Mouse (Mus musculus): Measurements from ENCODE around the gene Atp6v0b. TPM values are rescaled to one million over a fixed set of nuclear protein-coding genes. Genes with fewer than 3 reads are reported as not detected.

The Atp6v0b gene
- polyA plus RNA-seq, 1 experiment: 102 TPM

DNA sequence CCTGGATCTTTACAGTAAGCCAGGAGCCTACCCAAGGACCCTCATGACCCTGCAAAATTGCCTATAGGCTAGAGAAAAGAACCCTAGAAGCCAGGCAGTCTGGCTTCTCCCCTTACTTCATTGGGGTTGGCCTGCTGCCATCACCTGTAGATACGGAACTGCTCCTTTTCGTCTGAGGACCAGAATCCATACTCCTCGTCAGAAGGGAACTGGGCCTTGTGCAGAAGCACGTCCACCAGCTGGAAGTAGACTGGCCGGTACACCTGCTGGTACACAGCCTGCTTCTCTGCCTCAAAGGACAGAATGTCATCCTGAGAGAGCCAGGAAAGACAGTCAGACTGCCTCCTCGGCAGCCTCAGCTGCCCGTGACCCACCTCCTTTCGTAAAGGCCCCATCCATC, 17.6 kb upstream of the Atp6v0b start:
- H3K36me3 ChIP-seq (ENCODE audit: control insufficient read depth, insufficient read depth, low read length, poor library complexity, severe bottlenecking): peaks cover 9% of the 10 kb centered on the region
- H3K4me1 ChIP-seq (ENCODE audit: control insufficient read depth, insufficient read depth, low read length): no peaks in the 10 kb centered on the region
- TF ChIP-seq EP300 (IDR thresholded peaks at IDR 0.05; ENCODE audit: insufficient read depth, low read depth, low read length): no peak
- TF ChIP-seq POLR2A (IDR thresholded peaks at IDR 0.05; ENCODE audit: insufficient read depth, low read length): no peak
- no peak for TF ChIP-seq CTCF (IDR thresholded peaks at IDR 0.05; ENCODE audit: low read depth, low read length)

DNA sequence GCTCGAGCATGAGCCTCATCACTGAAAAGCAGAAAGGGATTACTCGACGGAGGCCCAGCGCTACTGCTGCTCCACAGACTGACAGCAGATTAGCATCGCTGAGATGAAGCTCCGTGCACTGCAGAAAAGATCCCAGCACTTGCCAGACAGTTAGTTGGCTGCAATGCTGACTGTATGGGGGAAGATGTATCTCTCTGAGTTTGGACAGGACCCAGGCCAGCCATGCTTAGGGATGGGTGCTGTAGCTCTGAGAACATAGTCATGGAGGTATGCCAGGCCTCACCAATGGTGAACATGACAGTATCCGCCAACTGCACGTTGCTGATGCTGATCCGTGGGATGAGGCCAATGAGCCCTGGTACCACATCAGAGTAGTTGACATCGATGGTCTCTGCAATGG, 17.0 kb upstream of the Atp6v0b start:
- Histone ChIP-seq H3K4me3 (ENCODE audit: low read depth, low read length) (no peak overlapping the region), H3K36me3 (ENCODE audit: control insufficient read depth, insufficient read depth, low read length, poor library complexity, severe bottlenecking) (peaks cover 11% of the 10 kb centered on the region), H3K4me1 (ENCODE audit: control insufficient read depth, insufficient read depth, low read length) (no peaks in the 10 kb centered on the region), H3K27ac (ENCODE audit: insufficient read depth, low read length) (no peak overlapping the region), H3K27me3 (ENCODE audit: control insufficient read depth, insufficient read depth, low read length, poor library complexity, severe bottlenecking) (no peaks in the 10 kb centered on the region), H3K9ac (ENCODE audit: low read depth, poor library complexity, severe bottlenecking) (no peak overlapping the region), H3K9me3 (replicated peaks; ENCODE audit: control insufficient read depth, insufficient read depth, low read length, poor library complexity, severe bottlenecking) (no peaks in the 10 kb centered on the region)
- TF ChIP-seq CTCF (IDR thresholded peaks at IDR 0.05; ENCODE audit: low read depth, low read length) (no peak), POLR2A (IDR thresholded peaks at IDR 0.05; ENCODE audit: insufficient read depth, low read length) (no peak), EP300 (IDR thresholded peaks at IDR 0.05; ENCODE audit: insufficient read depth, low read depth, low read length) (no peak)

More for the DNA sequence above, 17.6 kb upstream of the Atp6v0b start:
- no peaks in the 10 kb centered on the region for H3K9me3 ChIP-seq (replicated peaks; ENCODE audit: control insufficient read depth, insufficient read depth, low read length, poor library complexity, severe bottlenecking)
- H3K4me3 ChIP-seq (ENCODE audit: low read depth, low read length): no peak overlapping the region
- no peak overlapping the region for H3K27ac ChIP-seq (ENCODE audit: insufficient read depth, low read length)
- H3K9ac ChIP-seq (ENCODE audit: low read depth, poor library complexity, severe bottlenecking): no peak overlapping the region
- no peaks in the 10 kb centered on the region for H3K27me3 ChIP-seq (ENCODE audit: control insufficient read depth, insufficient read depth, low read length, poor library complexity, severe bottlenecking)

DNA sequence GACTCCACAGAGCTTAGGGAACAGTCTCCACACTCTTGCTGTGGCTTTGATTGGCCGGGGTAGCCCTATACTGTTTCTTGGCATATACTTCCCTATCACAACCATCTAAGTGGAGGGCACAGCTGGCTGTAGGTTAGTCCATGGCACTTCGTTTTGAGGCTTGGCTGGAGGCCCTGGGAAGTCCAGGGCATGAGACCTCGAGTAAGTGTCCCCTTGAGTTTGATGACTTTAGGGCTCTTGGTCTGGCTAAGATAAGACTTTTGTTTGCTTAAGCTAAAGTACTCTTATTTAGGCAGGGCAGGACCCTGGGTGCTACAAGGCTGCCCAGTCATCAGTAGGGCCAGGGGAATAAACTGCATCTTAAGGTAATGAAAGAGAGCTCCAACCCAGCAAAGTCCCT, 11.0 kb upstream of the Atp6v0b start:
- no peak overlapping the region for H3K27ac ChIP-seq (ENCODE audit: insufficient read depth, low read length)
- TF ChIP-seq POLR2A (IDR thresholded peaks at IDR 0.05; ENCODE audit: insufficient read depth, low read length): no peak
- no peak for TF ChIP-seq CTCF (IDR thresholded peaks at IDR 0.05; ENCODE audit: low read depth, low read length)
- no peak for TF ChIP-seq EP300 (IDR thresholded peaks at IDR 0.05; ENCODE audit: insufficient read depth, low read depth, low read length)
- H3K36me3 ChIP-seq (ENCODE audit: control insufficient read depth, insufficient read depth, low read length, poor library complexity, severe bottlenecking): peaks cover 11% of the 10 kb centered on the region
- no peak overlapping the region for H3K4me3 ChIP-seq (ENCODE audit: low read depth, low read length)
- H3K9me3 ChIP-seq (replicated peaks; ENCODE audit: control insufficient read depth, insufficient read depth, low read length, poor library complexity, severe bottlenecking): no peaks in the 10 kb centered on the region
- H3K27me3 ChIP-seq (ENCODE audit: control insufficient read depth, insufficient read depth, low read length, poor library complexity, severe bottlenecking): no peaks in the 10 kb centered on the region
- H3K9ac ChIP-seq (ENCODE audit: low read depth, poor library complexity, severe bottlenecking): no peak overlapping the region
- H3K4me1 ChIP-seq (ENCODE audit: control insufficient read depth, insufficient read depth, low read length): no peaks in the 10 kb centered on the region

DNA sequence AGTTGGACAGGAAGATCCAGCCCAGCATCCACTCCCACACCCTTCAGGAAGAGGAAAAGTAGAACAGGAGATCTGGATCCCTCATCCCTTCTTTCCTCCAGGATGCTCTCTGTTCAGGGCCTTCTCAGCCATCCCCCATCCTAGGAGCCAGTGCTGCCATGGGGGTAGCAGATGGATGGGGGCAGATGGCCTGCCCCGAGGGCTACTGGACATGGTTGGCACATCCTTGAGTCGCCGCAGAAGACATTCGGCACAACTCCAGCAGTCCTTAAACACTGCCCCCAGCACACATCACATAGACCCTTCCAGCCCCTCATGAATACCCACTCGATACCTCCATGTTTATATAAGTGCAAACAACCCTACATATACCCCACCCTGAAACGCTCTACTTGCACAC, 8.9 kb upstream of the Atp6v0b start:
- H3K9ac ChIP-seq (ENCODE audit: low read depth, poor library complexity, severe bottlenecking): no peak overlapping the region
- H3K4me1 ChIP-seq (ENCODE audit: control insufficient read depth, insufficient read depth, low read length): peaks cover 2% of the 10 kb centered on the region
- H3K4me3 ChIP-seq (ENCODE audit: low read depth, low read length): no peak overlapping the region
- peaks cover 3% of the 10 kb centered on the region; the same call in 1 of the 2 replicates for H3K36me3 ChIP-seq (ENCODE audit: control insufficient read depth, insufficient read depth, low read length, poor library complexity, severe bottlenecking)
- no peaks in the 10 kb centered on the region for H3K9me3 ChIP-seq (replicated peaks; ENCODE audit: control insufficient read depth, insufficient read depth, low read length, poor library complexity, severe bottlenecking)
- TF ChIP-seq CTCF (IDR thresholded peaks at IDR 0.05; ENCODE audit: low read depth, low read length) (no peak), POLR2A (IDR thresholded peaks at IDR 0.05; ENCODE audit: insufficient read depth, low read length) (no peak), EP300 (IDR thresholded peaks at IDR 0.05; ENCODE audit: insufficient read depth, low read depth, low read length) (no peak)
- H3K27me3 ChIP-seq (ENCODE audit: control insufficient read depth, insufficient read depth, low read length, poor library complexity, severe bottlenecking): no peaks in the 10 kb centered on the region
- no peak overlapping the region for H3K27ac ChIP-seq (ENCODE audit: insufficient read depth, low read length)

DNA sequence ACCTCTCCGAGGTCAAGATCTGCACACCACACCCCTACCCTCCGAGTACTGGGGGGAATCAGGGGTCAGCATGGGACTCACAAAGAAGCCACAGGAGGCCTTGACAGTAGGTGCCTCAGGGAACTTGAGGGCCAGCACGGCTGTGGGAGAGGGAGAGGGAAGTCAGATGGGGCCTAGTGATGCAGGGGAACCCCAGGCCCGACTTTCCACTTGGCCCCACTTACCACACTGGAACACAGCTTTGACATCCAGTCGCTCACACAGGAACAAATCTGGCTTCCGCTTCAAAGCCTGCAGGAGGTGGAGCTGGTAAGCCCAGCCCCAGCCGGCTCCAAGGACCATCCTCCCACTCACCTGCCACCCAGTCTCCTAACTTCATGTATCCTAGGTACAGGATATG, 8.2 kb upstream of the Atp6v0b start:
- Histone ChIP-seq H3K9ac (ENCODE audit: low read depth, poor library complexity, severe bottlenecking) (no peak overlapping the region), H3K4me1 (ENCODE audit: control insufficient read depth, insufficient read depth, low read length) (peaks cover 2% of the 10 kb centered on the region), H3K9me3 (replicated peaks; ENCODE audit: control insufficient read depth, insufficient read depth, low read length, poor library complexity, severe bottlenecking) (no peaks in the 10 kb centered on the region), H3K27ac (ENCODE audit: insufficient read depth, low read length) (no peak overlapping the region), H3K4me3 (ENCODE audit: low read depth, low read length) (no peak overlapping the region), H3K27me3 (ENCODE audit: control insufficient read depth, insufficient read depth, low read length, poor library complexity, severe bottlenecking) (no peaks in the 10 kb centered on the region), H3K36me3 (ENCODE audit: control insufficient read depth, insufficient read depth, low read length, poor library complexity, severe bottlenecking) (peaks cover 4% of the 10 kb centered on the region; the same call in 1 of the 2 replicates)
- TF ChIP-seq POLR2A (IDR thresholded peaks at IDR 0.05; ENCODE audit: insufficient read depth, low read length) (no peak), CTCF (IDR thresholded peaks at IDR 0.05; ENCODE audit: low read depth, low read length) (no peak), EP300 (IDR thresholded peaks at IDR 0.05; ENCODE audit: insufficient read depth, low read depth, low read length) (no peak)

DNA sequence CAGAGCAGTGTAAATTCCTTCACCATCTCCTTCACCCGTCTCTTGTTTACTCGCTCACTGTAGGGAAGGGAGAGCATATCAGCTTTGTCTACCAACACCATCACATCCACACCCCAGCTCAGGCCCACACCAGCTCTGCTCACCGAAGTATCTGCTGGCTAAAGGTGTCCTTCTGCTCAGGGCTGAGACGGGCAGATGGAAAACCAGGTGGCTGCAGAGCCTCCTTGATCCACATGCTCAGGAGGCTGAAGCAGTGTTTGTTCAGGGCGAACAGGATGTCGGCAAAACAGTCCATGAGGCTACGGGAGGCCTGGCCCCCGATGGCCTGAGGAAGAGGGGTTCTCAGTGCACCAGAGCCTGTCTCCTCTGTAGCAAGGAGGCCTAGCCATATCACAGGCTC, 7.5 kb upstream of the Atp6v0b start:
- no peak overlapping the region for H3K9ac ChIP-seq (ENCODE audit: low read depth, poor library complexity, severe bottlenecking)
- H3K36me3 ChIP-seq (ENCODE audit: control insufficient read depth, insufficient read depth, low read length, poor library complexity, severe bottlenecking): peaks cover 7% of the 10 kb centered on the region; the same call in 1 of the 2 replicates
- no peaks in the 10 kb centered on the region for H3K9me3 ChIP-seq (replicated peaks; ENCODE audit: control insufficient read depth, insufficient read depth, low read length, poor library complexity, severe bottlenecking)
- H3K4me3 ChIP-seq (ENCODE audit: low read depth, low read length): no peak overlapping the region
- no peak for TF ChIP-seq CTCF (IDR thresholded peaks at IDR 0.05; ENCODE audit: low read depth, low read length)
- no peak for TF ChIP-seq EP300 (IDR thresholded peaks at IDR 0.05; ENCODE audit: insufficient read depth, low read depth, low read length)
- no peak for TF ChIP-seq POLR2A (IDR thresholded peaks at IDR 0.05; ENCODE audit: insufficient read depth, low read length)
- no peak overlapping the region for H3K27ac ChIP-seq (ENCODE audit: insufficient read depth, low read length)
- no peaks in the 10 kb centered on the region for H3K27me3 ChIP-seq (ENCODE audit: control insufficient read depth, insufficient read depth, low read length, poor library complexity, severe bottlenecking)
- H3K4me1 ChIP-seq (ENCODE audit: control insufficient read depth, insufficient read depth, low read length): peaks cover 2% of the 10 kb centered on the region
